Mouse (Mus musculus): ENCODE measurements around the gene Il4ra. TPM values are rescaled to one million over a fixed set of nuclear protein-coding genes. Genes with fewer than 3 reads are reported as not detected.

The Il4ra gene
- total RNA-seq, 2 experiments from 2014 or later, result 4.3 to 4.7 TPM

Other genes starting within 250 kb of the Il4ra start
- gene Kdm8, start 107.4 kb upstream of the Il4ra start, total RNA-seq (2021), result 1 to 10 TPM; 4.1 to 4.5 TPM
- 1 to 10 TPM; 9.3 TPM for gene Nsmce1, start 60.5 kb upstream of the Il4ra start, total RNA-seq (2021)
- under 1 TPM; 0.15 to 0.27 TPM for gene Il21r, start 51.3 kb downstream of the Il4ra start, total RNA-seq (2021)
- 10 to 100 TPM; 28.4 to 29.0 TPM for gene Gtf3c1, start 155.7 kb downstream of the Il4ra start, total RNA-seq (2021)
- 1 to 10 TPM; 4.7 to 9.0 TPM for gene D430042O09Rik, start 155.8 kb downstream of the Il4ra start, total RNA-seq (2021)